Mouse (Mus musculus) left cerebral cortex, postnatal 36 days (tissue): ENCODE measurements at regions not wholly inside any gene's neighbourhood (a gene's known extent, or its start where the extent isn't known, plus 50 kb on each side); places are given as distances from the start of the nearest gene placed in this dataset.
"Not testable (repeated sequence)": the region's sequence is repeated elsewhere in the genome, so short reads cannot be mapped to it uniquely, and the experiment has no call there.

Source experiments
- DNase-seq, 2 experiments: peaks; one replicate each; pipeline ENCODE4 v3.0.0; 2021 to 2022; ENCODE audit warnings: low spot score in 2 of 2, mixed read lengths in 1 of 2
- intact Hi-C: fragments of 180-260 bp; cut with DNase I; formaldehyde crosslinking; loops from one replicate; pipeline ENCODE4 v1.15.1; 2025

DNA sequence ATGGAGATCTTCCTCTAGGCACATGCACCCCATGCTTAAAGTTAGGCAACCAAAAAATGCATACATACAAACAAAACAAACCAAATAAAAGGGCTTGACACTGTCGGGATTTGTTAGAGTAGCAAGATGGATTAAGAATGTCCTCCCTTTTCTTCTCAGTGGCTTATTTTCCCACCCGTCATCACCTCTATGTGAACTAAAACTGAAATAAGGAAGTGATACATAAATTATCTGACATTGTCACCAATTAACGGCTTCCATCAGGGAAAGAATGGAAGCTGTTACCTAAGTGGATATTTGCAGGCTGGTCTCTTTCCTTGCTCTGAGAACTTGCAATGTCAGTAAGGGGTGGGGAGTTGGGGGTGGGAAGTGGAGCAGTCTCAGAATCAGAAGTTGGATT lies 541.5 kb downstream of the Diaph3 start:
- intact Hi-C loops, result no loop called here
- no peak for DNase-seq

DNA sequence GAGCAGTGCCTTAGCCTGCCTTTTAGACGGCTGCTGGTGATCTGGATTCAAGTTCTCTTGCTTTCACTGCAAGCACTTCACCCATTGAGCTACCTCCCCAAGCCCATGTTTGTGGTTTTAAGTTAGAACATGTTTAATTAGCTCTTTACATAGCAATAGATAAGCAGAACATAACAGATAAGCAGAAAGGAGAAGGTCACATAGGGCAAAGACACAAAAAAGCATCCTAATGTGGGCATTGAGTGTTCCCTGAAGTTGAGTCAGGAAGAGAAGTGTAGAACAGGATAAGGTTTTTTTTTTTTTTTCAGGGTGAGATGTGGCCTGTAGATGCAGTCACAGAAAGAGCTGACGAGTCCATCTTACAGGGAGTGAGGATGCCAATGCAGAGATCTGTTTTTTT lies 552.5 kb downstream of the Diaph3 start:
- no peak for DNase-seq

DNA sequence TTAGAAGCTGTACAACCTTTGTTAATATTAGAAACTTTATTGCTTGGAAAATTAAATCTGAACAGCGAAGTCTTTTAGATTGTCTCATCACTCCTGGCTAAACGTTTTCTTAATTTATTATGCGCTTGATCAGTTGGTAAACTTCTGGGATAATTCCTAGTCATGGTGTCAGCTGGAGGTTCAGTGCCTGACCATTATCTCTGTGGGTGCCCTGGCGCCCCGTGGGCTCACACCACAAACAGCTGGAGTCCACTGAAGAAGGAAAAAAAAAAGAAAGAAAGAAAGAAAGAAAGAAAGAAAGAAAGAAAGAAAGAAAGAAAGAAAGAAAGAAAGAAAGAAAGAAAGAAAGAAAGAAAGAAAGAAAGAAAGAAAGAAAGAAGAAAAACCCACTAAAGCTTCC lies 555.1 kb downstream of the Diaph3 start:
- intact Hi-C loops, DNase-seq: not testable (repeated sequence)

More for the DNA sequence above, 552.5 kb downstream of the Diaph3 start:
- intact Hi-C loops, result no loop called here

DNA sequence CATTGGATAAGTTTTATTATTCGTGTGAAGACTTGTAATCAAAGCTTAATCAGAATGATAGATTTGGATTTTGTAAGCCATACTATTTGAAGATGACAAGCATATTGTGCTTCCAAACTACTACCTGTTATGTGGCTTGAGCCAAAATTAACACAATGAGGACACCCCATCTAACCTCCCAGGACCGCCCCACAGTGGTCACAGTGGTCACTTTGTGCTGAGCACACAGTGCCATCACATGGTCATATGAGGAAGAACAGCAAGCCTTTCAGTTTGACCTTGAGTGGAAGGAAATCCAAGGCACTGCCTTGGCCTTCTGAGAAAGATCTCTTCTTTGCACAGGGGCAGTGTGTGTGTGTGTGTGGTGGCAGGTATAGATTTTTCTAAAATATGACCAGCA lies 578.3 kb downstream of the Diaph3 start:
- no peak for DNase-seq
- intact Hi-C loops, result no loop called here

DNA sequence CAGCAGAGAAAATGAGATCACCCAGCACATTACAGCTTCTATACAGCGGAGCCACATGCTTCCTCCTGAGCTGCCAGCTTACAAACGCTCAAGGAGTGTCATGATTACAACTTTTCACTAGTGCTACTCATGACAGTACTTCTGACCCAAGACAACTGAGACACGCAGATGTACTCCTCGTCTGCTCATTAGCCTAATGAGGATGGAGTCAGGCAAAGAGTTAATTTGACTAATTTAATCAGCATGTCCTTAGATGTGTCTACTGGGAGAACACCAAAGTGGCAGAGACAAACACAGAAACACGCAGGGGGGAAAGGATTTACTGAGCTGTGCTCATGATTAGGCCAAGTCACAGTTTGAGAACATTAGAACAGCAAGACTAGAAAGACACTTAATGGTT lies 603.0 kb downstream of the Diaph3 start:
- intact Hi-C loops, result no loop called here
- no peak for DNase-seq

DNA sequence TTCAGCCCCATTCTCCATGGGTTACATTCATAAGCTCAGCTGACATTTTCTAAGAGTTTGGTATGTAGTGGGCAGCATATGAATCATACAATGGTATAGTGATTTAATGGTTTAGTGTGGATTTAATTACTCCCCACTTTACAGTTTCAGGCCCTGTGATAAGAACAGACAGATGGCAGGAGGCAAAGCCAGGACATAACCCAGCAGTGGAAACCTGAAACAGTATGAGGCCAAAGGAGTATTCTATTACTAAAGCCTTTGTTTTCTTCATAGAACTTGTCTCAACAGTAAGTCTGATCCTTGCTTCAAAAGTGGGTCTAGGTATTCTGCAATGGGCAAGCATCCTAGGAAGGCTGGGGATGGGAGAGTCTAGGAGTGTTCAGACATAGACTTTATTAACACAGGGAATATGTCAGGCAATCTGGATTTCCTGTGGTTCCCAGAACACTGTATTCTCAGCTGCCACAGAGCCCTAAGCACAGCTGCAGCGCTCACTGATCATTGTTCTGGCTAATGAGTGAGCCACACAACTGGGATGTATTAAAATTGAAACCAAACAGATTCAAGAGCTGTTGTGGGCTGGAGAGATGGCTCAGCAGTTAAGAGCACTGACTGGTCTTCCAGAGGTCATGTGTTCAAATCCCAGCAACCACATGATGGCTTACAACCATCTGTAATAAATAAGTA lies 604.6 kb downstream of the Diaph3 start:
- DNase-seq, result no peak
- intact Hi-C loops, result no loop called here

DNA sequence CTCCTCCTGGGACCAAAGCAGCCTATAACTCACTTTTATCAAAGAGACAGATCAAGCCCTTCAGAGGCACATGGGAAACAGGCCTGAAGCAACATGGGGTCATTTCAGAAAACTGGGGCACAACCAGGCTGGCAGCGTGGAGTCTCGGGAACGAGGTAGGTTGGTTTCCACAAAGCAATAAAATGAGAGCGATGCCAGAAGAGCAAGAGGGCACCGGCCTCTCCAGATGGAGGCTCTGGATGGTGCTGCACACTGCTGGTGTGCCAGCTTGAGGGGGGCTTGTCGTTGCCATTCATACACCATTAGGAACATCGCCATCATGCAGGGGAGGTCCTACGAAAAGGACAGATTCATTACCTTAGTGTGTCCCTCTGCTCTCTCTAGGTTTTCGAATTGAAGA lies 630.6 kb downstream of the Diaph3 start:
- intact Hi-C loops, result no loop called here

DNA sequence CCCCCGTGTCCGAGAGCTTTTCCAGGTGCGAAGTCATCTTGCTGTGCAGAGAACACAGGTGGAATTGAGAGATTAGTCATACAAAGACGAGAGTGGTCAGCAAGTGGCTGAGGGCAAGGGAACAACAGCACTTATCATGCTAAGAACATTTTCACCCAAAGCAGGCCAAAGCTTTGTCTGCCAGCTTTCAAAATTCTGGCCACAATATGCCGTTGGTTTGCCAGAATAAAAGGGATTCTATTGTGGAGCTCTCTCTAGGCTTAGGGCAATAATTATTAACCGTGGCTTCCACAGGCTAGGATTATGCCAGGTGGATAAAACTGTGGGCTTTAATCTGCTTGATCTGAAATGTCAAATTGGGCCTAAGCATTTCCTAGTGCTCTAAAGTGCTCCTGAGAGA lies 631.3 kb downstream of the Diaph3 start:
- no peak for DNase-seq
- intact Hi-C loops, result no loop called here

More for the DNA sequence above, 630.6 kb downstream of the Diaph3 start:
- no peak for DNase-seq

DNA sequence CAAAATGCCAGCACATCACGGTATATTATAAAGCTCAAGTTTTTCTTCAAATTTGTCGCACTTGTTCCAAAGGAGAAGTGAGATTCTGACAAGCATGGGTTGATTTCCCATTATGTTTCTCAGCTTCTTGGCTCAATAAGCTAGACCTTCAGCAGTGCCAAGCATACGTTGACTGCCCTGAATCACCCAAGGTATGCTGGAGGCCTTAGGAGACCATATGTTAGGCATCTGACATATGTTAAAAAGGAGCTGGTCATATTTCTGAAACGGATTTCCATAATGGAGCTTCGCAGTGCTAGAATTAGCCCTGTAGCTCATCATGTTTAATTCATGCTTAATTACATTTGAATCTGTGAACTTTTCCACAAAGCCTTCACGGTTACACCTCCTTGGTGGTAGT lies 634.7 kb downstream of the Diaph3 start:
- no peak for DNase-seq
- intact Hi-C loops, result no loop called here

DNA sequence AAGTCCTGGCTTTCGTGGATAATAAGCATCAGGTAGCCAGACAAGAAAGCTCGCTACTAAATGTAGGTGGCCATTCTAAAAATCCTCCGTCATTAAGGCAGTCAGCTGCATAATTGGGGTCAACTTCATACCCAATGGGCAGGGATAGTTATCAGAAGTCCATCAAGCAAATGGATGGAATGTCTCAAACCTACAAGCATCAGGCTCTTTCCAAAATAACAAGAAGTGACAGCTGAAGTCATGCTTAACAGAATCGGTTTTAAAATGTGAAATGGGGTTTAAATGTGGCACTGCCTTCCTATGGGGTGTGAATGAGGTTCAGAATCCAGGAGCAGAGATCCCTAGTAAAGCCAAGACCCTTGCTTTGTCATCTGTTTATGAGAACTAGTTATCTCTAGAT lies 650.2 kb downstream of the Diaph3 start:
- DNase-seq, result no peak
- intact Hi-C loops, result no loop called here

DNA sequence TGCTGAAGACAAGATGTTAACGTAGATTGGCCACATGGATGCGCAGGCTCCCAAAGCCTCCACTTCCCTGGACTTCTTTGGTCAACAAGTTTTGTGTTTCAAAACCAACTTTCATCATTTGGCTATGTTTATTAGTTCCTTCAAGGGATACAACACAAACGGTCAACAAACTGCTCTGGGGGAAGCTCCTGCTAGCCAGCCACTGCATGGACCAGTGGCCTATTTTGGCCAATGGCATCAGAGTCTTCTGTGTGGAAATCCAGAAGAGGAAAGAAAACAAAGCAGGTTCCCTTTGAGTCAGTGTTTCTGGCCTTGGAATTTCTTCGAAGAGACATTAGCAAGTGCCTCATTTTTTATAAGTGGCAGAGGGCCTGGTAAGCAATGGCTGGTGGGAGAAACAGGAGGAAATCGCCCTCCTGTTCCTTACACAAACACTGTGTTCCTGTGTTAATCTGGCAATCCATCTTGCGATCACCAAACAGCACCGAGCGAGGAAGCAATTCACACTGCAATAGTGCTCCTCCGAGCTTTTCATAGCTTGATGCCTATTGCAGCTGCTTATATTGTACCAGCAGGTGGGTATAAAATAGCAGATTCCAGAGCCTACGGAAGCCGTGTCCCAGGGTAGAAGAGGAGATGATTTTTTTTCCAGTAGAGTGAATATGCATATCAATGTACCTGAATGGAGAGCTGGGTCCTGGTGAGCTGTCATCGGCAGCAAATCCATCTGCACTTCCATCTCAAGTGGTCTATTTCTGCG lies 651.0 kb downstream of the Diaph3 start:
- peak; percentile 12 to 20 for DNase-seq
- intact Hi-C loops, result no loop called here

DNA sequence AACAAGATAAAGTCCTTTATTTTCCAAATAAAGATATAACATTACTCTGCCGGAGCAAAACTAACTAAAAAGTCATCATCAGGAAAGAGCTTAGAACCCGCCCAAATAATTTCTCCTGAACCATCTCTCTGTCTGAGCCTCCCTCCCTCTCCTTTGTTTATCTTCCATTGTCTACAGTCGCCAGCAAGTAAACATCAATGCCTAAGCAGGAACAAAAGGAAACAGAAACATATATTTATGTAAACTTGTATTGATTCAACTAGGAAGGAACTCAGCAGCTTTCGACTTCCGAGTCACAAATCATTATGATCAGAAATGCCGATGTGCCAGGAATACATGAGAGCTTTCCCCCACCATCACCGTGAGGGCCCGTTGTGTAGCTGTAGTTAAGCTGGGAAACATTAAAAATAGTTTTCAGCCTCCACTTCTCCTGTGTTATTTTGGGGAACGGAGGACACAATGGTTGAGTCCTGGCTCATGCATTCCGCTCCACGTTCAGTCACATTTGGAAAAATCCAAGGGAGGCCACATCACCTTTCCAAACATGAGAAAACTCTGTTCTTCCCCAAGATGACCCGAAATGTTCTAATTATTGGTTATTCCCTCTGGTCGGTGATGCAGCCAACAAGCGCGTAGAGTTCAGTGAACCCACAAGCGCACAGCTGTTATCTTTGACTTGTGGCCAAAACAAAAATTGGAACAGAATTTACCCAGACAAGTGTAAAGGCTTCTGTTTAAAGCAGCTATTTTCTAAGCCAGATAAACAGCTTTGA lies 651.8 kb downstream of the Diaph3 start:
- intact Hi-C loops, result no loop called here
- peak; percentile 31 to 44 for DNase-seq

DNA sequence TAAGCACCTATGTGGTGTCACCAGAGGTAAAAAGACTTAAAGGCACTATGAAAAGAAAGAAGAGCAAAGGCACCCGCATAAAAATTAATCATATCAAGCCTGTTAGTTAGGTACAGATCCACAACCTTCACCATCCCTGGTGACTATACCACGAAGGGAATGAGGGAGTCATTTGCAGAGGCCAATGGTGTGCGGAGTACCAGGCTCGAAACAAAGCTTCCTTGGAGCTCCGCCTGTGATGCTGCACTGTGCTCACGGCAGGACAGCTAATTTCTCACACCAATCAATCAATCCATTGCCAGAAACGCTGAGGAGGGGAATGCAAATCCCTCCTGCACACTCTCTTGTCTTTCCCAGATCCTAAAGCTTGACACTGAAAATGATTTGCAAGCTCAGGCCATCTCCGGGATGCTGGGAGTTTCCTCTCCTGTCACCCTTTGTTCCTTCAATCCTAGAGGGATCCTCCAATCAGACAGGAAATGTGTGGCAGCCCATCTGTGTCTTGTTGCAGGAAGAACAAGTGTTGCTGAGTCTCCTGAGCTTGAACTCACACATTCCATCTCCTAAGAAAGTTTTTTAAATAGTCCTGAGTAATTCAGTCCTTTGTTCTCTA lies 653.6 kb downstream of the Diaph3 start:
- intact Hi-C loops, result no loop called here
- DNase-seq, result no peak

DNA sequence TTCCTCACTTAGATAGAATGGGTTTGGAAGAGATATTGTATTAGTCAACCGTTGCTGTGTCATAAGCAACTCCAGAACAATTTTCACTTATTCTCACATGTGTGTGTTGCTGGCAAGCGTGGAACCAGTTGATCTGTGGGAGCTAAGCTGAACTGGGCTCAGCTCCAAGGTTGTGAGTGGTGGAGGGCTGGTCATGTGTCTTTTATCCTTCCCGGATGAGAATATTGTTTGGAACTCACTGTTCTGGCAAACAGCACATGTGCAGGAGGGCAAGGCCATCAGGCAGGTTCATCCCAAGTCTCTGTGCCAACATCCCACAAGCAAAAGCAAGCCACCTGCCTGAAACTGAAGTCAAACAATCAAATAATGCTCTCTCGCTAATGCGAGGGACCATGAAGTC lies 656.8 kb downstream of the Diaph3 start:
- DNase-seq, result no peak
- intact Hi-C loops, result no loop called here

DNA sequence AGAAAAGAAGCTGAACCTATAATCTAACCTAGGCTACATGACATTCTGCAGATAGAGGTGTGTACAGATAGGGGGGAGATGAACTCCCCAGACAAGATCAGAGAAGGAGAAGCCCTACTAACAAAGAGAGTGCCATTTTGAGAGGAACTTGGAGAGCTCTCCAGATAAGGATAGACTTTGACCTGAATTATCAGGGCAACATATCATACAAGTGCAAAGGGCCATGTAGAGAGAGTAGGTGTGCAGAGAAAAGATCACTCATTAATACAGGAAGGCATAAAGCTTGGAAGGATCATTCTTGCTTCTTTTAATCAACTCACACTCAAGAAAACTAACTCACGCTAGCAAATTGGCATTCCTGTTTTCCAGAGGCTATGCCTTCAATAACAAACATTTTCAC lies 667.4 kb downstream of the Diaph3 start:
- DNase-seq, result no peak
- intact Hi-C loops, result loop anchor here (5.0 kb wide), 1 partner anchor 684 kb away; no protein-coding TSS in a partner anchor

DNA sequence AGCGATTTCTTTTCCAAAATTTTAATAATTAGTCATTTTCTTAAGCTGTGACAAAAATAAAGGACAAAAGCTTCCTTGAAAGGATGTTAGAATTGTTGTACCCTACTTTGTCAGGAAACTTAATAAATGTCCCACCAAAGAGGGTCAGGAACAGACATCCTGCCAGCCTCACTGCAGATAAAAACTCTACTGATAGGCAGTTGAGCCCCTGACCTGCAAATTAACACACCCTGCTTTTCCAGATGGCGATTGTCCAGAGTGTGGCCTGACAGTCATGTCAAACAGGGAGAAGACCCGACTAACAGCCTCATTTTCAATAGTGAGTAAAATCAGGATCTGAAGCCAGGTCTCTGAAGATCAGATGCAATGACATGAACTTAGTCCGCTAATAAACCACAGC lies 670.6 kb downstream of the Diaph3 start:
- intact Hi-C loops, result loop anchor here (5.0 kb wide), 1 partner anchor 687 kb away; no protein-coding TSS in a partner anchor
- DNase-seq, result no peak

DNA sequence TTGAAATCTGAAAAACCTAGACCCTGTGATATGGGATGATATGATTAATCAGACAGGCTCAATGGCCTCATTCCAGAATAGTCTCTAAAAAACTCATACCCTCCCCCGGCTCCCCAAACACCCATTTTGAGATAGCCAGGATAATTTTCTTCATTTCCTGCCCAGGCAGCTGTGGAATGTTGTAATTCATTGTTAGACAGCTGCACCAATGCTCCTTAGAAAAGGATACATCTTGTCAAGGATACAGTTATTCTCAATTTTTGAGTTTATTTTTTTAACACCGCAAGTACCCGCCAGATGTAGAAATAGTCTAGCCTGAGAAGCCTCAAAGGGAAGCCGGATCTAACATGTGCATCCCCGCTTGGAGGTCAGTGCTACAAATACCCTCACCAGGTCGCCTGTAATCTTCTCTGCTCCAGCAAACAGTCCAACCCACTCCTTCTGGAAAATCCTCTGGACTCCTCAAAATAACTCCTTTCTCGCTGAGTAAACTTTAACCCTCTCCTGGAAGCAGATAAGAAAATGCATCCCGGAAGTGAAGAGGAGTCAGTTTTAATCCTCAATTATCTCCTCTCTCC lies 673.1 kb downstream of the Diaph3 start:
- DNase-seq, result no peak
- intact Hi-C loops, result no loop called here

DNA sequence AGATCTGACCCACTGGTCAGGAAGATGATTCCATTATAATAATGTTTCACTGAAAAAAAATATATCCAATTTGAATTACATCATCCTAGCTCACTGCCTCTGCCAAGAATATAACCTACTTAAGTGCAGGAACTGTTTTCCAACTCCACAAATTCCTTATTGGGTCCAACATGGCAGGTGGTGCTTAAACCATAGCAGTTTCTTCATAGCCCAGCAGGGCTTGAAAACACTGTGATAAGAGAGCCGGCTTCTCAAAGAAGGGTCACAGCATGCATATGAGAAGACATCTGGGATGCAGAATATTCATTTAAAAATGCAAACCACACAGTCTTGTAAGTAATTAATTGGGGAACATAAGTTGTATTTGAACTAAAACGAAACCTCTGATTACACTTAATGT lies 677.6 kb downstream of the Diaph3 start:
- intact Hi-C loops, result no loop called here
- no peak for DNase-seq

DNA sequence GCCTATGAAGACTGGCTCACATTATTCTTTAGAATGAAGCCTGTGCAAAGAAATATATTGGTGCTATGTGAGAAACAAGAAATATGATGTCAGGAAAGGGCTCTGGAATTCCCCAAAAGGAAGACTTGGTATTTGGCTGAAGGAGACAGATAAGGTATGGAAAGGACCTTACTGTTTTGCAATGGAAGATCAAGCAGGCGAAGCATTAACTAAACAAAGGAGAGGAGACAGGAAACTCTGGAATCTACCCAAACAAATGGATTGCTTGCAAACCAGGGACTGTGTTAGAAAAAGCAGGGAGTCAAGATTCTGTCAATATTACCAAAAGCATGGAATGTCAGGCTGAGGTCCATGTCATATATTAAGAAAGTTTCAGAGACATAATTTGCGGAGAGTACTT lies 687.9 kb downstream of the Diaph3 start:
- intact Hi-C loops, result no loop called here
- DNase-seq, result no peak

DNA sequence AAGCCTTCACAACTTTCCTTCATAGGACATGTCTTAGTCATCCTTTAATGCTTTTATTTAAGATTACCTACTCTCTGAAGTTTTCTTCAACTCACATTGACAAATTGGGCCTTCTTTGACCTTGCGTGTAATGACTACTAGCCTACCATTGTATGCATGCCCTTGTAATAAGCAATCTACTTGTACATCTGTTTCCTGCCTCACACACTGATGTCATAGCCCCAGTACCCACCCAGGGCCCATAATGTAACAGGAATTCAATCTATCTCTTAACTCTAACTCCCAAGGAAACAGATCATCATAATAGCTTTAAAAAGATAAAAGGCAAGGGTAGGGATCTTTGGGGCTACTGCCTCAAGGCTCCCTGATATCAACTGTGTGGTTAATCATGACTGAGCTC lies 690.4 kb downstream of the Diaph3 start:
- intact Hi-C loops, result no loop called here
- DNase-seq, result no peak
